Mouse (Mus musculus) megakaryocyte, embryonic 14.5 days (primary cell): ENCODE results near the gene Apol8. TPM values are rescaled to one million over a fixed set of nuclear protein-coding genes. Genes with fewer than 3 reads are reported as not detected.
"Not testable (repeated sequence)": the region's sequence is repeated elsewhere in the genome, so short reads cannot be mapped to it uniquely, and the experiment has no call there.

Source experiments
- H3K27me3 ChIP-seq: replicated peaks from 2 replicates; pipeline ENCODE3; 2012; ENCODE audit warnings: inconsistent platforms
- H3K36me3 ChIP-seq: replicated peaks from 2 replicates; pipeline ENCODE3; 2012; ENCODE audit warnings: low read length, inconsistent platforms, mixed read lengths
- H3K4me1 ChIP-seq: 2 replicates; pipeline ENCODE4 v1.6.1; 2012; ENCODE audit warnings: inconsistent platforms
- H3K4me3 ChIP-seq: replicated peaks from 2 replicates; pipeline ENCODE3; 2012; ENCODE audit warnings: moderate library complexity, mild to moderate bottlenecking, inconsistent platforms
- H3K9me3 ChIP-seq: 2 replicates; pipeline ENCODE4 v1.6.1; 2012; ENCODE audit warnings: inconsistent platforms
- FLI1 ChIP-seq: IDR thresholded peaks from 2 replicates; pipeline ENCODE4 v1.6.1; 2012; ENCODE audit warnings: low read length, inconsistent platforms, mixed read lengths
- GATA1 ChIP-seq: IDR thresholded peaks from 3 replicates; pipeline ENCODE4 v1.6.1; 2012; ENCODE audit warnings: mixed read lengths, low read length, inconsistent platforms, borderline replicate concordance
- polyA plus RNA-seq: library from polyadenylated mRNA; stranded (reverse); fragments of >175 nt; gene quantifications from 2 replicates; pipeline ENCODE4 v1.2.3, GENCODE M21; 2012; ENCODE audit warnings: low replicate concordance; ENCODE audit not compliant: insufficient read depth

Gene Apol8
- polyA plus RNA-seq, 1 experiment, result 0.82 TPM

DNA sequence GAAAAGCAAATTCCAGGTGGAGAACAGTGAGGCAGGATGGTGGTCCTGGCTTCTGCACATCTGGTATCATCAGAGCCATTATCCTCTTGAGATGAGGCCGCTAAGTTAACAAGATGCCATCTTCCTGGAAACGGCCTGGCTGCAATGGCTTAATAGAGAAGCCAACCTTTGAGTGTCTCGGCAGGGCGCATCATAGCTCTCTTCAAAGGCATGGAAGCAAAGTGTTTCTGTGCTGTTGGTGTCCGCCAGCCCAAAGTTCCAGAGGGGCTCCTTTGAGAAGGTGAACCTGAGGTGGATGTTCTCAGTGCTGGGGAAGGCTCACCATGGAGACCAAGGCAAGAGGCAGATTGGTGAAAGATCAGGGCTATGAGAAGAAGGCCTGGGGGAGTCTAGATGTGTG is 25.2 kb downstream of the Apol8 start:
- Histone ChIP-seq H3K4me1 (no peaks in the 10 kb centered on the region), H3K9me3 (no peaks in the 10 kb centered on the region), H3K4me3 (no peak overlapping the region), H3K27me3 (peaks cover 6% of the 10 kb centered on the region), H3K36me3 (no peaks in the 10 kb centered on the region)
- TF ChIP-seq GATA1 (no peak), FLI1 (no peak)

DNA sequence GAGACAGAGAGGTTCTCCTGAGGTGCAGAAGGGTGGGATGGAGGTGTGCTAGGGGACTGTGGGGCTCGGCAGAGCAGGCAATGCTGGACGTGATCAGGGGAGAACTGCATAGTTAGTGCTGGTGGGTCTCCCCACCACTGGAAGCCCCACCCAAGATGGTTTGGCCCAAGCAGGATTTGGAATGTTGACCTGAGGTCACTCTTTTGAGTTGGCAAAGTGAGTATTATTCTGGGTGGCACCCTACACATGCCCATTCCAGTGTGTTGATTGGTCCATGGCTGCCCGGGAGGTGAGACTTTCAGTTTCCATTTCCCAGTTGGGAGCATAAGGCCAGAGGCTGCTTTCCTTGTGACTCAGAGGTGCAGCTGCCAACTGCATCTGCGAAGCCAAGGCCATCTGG is 28.1 kb downstream of the Apol8 start, which contains the start of gene Apol9b:
Gene Apol9b, plus strand, starts transcription at position 301 of the 400 bp plus-strand sequence.
- H3K4me1 ChIP-seq, H3K9me3 ChIP-seq, H3K4me3 ChIP-seq, H3K27me3 ChIP-seq, H3K36me3 ChIP-seq: not testable (repeated sequence)

DNA sequence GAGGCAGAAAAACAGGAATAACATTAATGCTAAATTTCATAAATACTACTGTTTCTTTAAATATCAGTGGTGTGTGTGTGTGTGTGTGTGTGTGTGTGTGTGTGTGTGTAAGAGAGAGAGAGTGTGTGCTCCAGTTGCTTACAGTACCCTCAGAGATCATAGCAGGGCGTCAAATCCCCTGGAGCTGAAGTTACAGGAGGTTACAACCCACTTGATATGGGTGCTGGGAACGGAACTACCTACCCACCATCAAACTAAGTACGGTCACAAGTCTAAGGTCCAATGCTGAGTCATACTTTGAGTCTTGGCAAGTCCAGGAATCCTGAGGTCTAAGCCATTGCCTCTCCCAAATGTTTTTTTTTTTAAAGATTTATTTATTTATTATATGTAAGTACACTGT is 29.1 kb downstream of the Apol8 start:
- not testable (repeated sequence) for H3K9me3 ChIP-seq, H3K36me3 ChIP-seq, H3K4me3 ChIP-seq, H3K27me3 ChIP-seq, H3K4me1 ChIP-seq

DNA sequence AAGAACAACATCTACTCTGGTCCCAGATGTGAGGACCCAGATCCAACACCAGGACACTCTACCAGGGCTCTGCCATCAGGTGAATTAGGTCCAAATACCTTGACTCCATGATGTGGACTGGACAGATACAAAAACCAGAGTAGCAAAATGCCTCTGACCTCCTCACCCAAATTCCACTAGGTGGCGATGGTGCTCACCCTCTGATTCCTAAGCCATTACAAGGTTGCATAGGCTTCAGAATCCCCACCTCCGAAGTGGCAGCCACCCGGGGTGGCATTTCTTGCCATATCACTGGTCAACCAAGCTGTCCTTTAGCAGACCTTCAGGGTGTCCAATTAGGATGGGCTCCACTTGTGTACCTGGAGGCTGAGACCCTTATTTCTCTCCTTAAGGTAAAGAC is 29.7 kb downstream of the Apol8 start:
- H3K4me3 ChIP-seq, H3K27me3 ChIP-seq, H3K36me3 ChIP-seq, H3K9me3 ChIP-seq, H3K4me1 ChIP-seq: not testable (repeated sequence)

DNA sequence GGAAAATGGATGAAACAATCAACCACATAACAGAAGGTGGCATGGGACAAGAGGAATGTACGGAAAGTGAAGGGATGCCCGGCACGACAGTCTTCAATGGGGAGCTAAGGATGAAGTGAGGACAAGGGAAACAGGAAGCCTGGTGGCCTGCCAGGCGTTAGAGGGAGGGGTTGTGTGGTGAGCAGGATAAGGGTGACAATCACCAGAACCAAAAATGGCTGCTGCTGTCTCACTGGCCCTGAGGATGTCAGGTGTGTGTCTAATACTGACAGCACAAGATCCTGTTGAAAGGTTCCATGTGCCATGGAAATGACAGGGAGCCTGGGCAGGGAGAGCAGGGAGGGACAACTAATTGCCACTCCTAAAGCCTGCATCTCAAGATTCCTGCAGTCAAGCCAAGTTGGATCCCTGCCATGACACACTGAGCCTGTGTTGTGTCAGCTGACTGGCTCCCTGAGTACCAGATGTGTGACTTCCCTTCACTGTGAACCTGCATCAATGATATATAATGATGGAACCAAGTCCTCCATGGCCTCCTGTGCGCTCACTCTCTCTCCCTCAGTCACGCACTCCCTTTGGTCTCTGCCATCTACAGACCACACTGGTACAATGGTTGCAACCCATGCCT is 31.3 kb downstream of the Apol8 start:
- not testable (repeated sequence) for H3K36me3 ChIP-seq, H3K4me1 ChIP-seq, H3K27me3 ChIP-seq, H3K4me3 ChIP-seq, H3K9me3 ChIP-seq

DNA sequence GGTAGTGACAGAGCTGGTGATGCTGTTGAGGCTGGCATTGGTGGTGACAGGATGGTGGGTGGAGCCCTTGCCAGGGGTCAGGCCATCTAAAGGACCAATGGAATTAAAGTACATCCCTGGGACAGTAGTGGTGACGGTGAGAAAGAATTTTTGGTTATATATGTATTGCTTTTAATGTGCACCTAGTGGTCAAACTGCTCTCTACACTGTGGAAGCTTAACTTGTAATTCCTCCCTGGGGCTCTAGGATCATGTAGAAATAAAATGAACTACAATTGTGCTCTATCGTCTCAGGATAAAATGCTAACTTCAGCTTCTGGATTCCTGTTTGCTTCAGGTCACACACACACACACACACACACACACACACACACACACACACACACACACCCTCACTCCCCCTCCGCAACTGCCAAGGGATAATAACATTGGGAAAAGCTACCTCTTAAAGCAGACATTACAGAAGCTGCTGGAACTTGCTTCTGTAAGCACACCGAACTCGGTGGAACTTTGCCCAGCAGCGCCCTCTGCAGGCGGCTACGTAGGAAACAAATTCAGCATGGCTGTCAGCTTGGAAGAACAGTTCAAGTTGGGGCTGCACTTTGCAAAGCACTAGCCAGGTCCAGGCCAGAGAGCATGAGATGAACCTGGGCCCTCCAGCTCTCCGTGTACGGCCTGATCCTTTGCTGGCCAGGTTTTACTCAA is 32.4 kb downstream of the Apol8 start:
- H3K4me1 ChIP-seq, H3K27me3 ChIP-seq, H3K36me3 ChIP-seq, H3K9me3 ChIP-seq, H3K4me3 ChIP-seq: not testable (repeated sequence)

DNA sequence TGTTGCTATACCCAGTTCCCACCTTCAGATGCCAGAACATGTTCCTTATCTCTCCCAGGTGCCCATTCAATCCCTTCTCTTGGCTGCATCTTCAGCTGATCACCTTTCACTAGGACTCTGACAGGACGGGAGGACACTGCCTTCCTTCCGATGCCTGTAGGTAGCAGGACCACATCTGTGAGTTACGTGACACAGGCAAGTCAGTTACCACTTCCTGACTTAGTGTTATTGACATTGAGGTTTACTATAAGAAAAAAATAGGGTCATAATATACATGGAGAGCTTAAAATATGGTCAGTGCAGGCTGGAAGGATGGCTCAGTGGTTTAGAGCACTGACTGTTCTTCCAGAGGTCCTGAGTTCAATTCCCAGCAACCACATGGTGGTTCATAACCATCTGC is 35.3 kb downstream of the Apol8 start:
- H3K36me3 ChIP-seq, H3K4me1 ChIP-seq, H3K27me3 ChIP-seq, H3K4me3 ChIP-seq, H3K9me3 ChIP-seq: not testable (repeated sequence)

DNA sequence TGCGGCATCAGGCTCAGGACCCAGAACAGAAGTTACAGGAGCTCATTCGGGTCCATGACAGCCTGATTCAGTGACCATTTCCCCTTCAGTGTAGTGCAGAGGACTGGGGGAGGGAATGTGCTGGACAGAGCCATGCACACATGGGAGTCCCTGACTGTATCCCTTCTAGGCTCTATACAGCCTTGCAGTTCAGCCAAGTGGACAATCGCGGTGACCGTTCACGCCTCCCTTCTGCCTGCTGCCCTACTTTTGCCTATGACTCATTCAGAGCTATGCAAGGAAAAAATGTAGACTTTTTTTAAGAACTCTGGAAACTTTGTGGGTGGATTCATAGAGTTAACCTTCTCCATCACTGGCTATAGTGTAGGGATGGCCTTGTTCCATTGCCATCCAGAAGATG is 38.6 kb downstream of the Apol8 start:
- peaks cover 11% of the 10 kb centered on the region for H3K27me3 ChIP-seq
- not testable (repeated sequence) for H3K9me3 ChIP-seq, H3K4me1 ChIP-seq, H3K4me3 ChIP-seq, H3K36me3 ChIP-seq

DNA sequence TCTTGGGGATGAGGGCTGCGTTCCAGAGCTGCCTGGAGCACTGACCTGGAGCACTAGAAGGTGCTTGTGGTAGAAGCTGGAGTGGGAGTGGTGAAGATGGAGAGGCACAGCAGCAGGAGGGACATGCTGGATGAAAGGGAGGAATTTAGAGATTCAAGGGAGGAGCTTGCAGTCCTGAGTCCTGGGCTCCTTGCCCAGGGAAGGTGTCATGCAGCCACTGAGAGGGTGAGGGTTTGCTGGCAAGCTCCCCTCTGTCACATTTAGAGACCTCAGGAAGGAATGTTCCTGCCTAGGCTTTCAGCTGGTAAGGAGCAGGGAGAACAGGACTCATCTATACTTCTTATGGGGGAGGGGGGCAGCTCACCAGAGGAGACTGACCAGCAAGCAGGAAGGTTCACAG is 47.9 kb downstream of the Apol8 start:
- H3K4me1 ChIP-seq, H3K4me3 ChIP-seq, H3K27me3 ChIP-seq: not testable (repeated sequence)

DNA sequence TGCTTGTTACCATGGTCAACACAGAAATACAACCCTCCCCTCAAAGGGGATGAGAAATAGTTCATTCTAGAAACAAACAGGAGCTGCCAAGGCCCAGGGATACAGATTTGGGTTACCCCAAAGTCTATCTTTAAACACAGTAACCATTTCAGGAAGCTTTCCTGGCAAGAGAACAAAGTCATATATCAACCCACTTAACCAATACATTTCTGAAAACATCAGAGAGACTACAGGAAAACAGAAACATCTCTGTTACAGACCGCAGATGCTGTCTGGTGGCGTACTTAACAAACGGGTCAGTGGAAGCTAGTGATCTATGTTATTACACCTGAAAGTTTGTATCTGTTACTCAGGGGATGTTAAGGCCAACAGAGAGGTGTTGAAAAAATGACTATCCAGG is 51.5 kb downstream of the Apol8 start:
- H3K36me3 ChIP-seq, H3K9me3 ChIP-seq, H3K4me3 ChIP-seq, H3K27me3 ChIP-seq, H3K4me1 ChIP-seq: not testable (repeated sequence)

More for the DNA sequence above, 47.9 kb downstream of the Apol8 start:
- not testable (repeated sequence) for H3K9me3 ChIP-seq, H3K36me3 ChIP-seq

DNA sequence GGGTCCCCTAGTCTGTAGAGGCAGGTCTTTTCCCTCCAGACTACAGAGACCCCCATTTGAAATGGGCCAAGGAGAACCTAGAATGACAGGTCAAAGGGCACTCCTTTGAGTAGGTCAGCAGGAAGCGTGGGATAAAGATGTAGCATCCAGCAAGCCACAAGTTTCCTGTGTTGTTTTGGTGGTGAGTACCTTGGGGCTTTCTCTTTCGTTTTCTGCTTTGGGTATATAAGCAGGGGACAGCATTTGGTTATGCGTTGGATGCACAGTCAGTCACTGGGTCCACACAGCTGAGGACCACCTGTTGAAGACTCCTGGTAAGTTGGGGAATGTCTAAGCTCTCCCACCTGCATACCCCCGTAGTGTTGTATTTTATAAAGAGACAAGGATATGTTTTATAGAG is 58.1 kb downstream of the Apol8 start, which contains the start of gene Apol7e:
Gene Apol7e, plus strand, starts transcription at position 202 of the 400 bp plus-strand sequence.
- H3K36me3 ChIP-seq, H3K4me3 ChIP-seq: not testable (repeated sequence)

More for the DNA sequence above, 58.1 kb downstream of the Apol8 start, which contains the start of gene Apol7e:
- H3K4me1 ChIP-seq, H3K9me3 ChIP-seq, H3K27me3 ChIP-seq: not testable (repeated sequence)

Other genes starting within 250 kb of the Apol8 start
- not detected in 2 replicates for gene Apol11a, start 248.7 kb downstream of the Apol8 start, polyA plus RNA-seq
- not detected in 2 replicates for gene Apol7c, start 223.7 kb downstream of the Apol8 start, polyA plus RNA-seq
- gene 1700025B11Rik, start 195.1 kb downstream of the Apol8 start, polyA plus RNA-seq, result not detected in 2 replicates
- not detected in 2 replicates for gene Apol10b, start 160.9 kb downstream of the Apol8 start, polyA plus RNA-seq
- gene Gm36245, start 157.7 kb downstream of the Apol8 start, polyA plus RNA-seq, result not detected in 2 replicates
- gene Apol11b, start 113.7 kb downstream of the Apol8 start, polyA plus RNA-seq, result 0.37 TPM in 1 of 2 replicates, not detected in the other
- not detected in 2 replicates for gene Apol7e, start 58.1 kb downstream of the Apol8 start, polyA plus RNA-seq
- gene Apol9b, start 28.0 kb downstream of the Apol8 start, polyA plus RNA-seq, result 1.2 TPM in 1 of 2 replicates, not detected in the other
- gene Myh9, start 85.2 kb upstream of the Apol8 start, polyA plus RNA-seq, result 1,439 and 1,641 TPM in 2 replicates
- gene Txn2, start 172.0 kb upstream of the Apol8 start, polyA plus RNA-seq, result 186 and 405 TPM in 2 replicates
- 0.66 TPM in 1 of 2 replicates, not detected in the other for gene Foxred2, start 199.7 kb upstream of the Apol8 start, polyA plus RNA-seq
- 15.2 and 40.0 TPM in 2 replicates for gene Eif3d, start 213.8 kb upstream of the Apol8 start, polyA plus RNA-seq